Mouse (Mus musculus): ENCODE results near the gene Ms4a12. TPM values are rescaled to one million over a fixed set of nuclear protein-coding genes. Genes with fewer than 3 reads are reported as not detected.

The Ms4a12 gene
- polyA plus RNA-seq, 1 experiment from 2014 or later = not detected

DNA sequence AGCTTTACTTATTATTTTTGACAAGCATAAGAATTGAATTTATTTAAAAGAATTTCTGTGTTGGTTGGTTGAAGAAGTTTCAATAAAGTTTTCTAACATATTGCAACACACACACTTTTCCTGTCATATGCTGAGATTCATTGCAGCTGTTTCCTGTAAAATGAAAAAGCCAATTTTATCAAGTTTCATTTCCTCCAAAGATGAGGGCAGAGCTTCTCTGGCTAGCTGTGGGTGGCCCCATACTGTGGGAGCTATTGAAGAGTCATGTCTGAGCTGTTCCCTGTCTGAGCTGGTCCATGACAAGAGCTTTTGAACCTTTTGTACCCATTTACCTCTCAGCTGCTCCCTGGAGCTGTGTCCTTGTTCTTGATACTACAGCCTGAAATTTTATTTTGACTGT is 12.0 kb upstream of the Ms4a12 start:
- Histone ChIP-seq H3K4me3 (ENCODE audit: low read length) (no peak overlapping the region), H3K27ac (ENCODE audit: low read depth, low read length) (no peak overlapping the region), H3K9ac (ENCODE audit: low read depth, low read length) (no peak overlapping the region), H3K9me3 (ENCODE audit: control insufficient read depth, low read length) (no peaks in the 10 kb centered on the region), H3K4me1 (ENCODE audit: control insufficient read depth, insufficient read depth, low read length) (no peaks in the 10 kb centered on the region), H3K36me3 (ENCODE audit: control insufficient read depth, insufficient read depth, low read length) (no peaks in the 10 kb centered on the region), H3K27me3 (ENCODE audit: control insufficient read depth, insufficient read depth, low read length) (no peaks in the 10 kb centered on the region), H3K4me2 (replicated peaks; ENCODE audit: low read depth, low read length) (no peak overlapping the region)
- ATAC-seq (ENCODE audit: low FRiP score, low TSS enrichment) = no peak

DNA sequence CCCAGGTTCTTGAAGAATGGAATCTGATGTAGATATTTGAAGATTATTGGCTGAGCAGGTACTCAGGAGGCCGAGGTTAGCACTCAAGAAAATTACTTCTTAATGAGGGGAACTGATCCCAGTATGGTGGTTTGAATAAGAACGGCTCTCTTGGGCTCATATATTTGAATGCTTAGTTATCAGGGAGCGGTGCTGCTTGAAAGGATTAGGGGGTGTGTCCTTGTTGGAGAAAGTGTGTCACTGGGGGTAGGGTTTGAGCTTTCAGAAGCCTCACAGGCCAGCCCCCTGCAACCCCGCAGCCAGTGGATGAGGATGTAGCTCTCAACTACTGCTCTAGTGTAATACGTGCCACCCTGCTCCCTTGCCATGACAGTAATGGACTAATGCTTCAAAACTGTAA is 10.3 kb upstream of the Ms4a12 start:
- Histone ChIP-seq H3K4me2 (replicated peaks; ENCODE audit: low read depth, low read length) (no peak overlapping the region), H3K9me3 (ENCODE audit: control insufficient read depth, low read length) (no peaks in the 10 kb centered on the region), H3K27me3 (ENCODE audit: control insufficient read depth, insufficient read depth, low read length) (no peaks in the 10 kb centered on the region), H3K4me3 (ENCODE audit: low read length) (no peak overlapping the region), H3K27ac (ENCODE audit: low read depth, low read length) (no peak overlapping the region), H3K9ac (ENCODE audit: low read depth, low read length) (no peak overlapping the region), H3K4me1 (ENCODE audit: control insufficient read depth, insufficient read depth, low read length) (no peaks in the 10 kb centered on the region), H3K36me3 (ENCODE audit: control insufficient read depth, insufficient read depth, low read length) (no peaks in the 10 kb centered on the region)
- ATAC-seq (ENCODE audit: low FRiP score, low TSS enrichment) = no peak
- WGBS = 65% methylated on average over 5 of the region's 5 CpGs

DNA sequence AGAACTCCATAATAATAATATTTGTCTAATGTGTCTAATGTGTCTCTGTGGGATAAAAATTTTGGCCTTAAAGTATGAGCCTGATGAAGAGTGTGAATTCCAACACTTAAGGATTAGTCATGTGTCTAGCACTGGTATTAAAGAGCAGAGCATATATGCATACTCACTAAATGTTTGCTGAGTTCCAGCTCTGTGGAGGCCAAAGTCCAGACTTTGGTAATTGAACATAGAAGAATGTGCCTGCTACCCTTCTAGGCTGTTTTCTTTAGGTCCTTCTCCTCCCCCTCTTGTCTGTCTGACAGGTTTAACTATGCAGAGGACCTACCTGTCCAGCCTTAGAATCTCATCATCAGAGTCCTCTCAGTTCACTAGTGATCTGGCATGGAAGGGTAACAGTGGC is 3.6 kb upstream of the Ms4a12 start:
- ATAC-seq (ENCODE audit: low FRiP score, low TSS enrichment) = no peak
- H3K27ac ChIP-seq (ENCODE audit: low read depth, low read length) = no peak overlapping the region
- H3K27me3 ChIP-seq (ENCODE audit: control insufficient read depth, insufficient read depth, low read length) = no peaks in the 10 kb centered on the region
- H3K4me1 ChIP-seq (ENCODE audit: control insufficient read depth, insufficient read depth, low read length) = no peaks in the 10 kb centered on the region
- H3K9me3 ChIP-seq (ENCODE audit: control insufficient read depth, low read length) = no peaks in the 10 kb centered on the region
- no peak overlapping the region for H3K4me3 ChIP-seq (ENCODE audit: low read length)
- H3K9ac ChIP-seq (ENCODE audit: low read depth, low read length) = no peak overlapping the region
- H3K4me2 ChIP-seq (replicated peaks; ENCODE audit: low read depth, low read length) = no peak overlapping the region
- no peaks in the 10 kb centered on the region for H3K36me3 ChIP-seq (ENCODE audit: control insufficient read depth, insufficient read depth, low read length)

DNA sequence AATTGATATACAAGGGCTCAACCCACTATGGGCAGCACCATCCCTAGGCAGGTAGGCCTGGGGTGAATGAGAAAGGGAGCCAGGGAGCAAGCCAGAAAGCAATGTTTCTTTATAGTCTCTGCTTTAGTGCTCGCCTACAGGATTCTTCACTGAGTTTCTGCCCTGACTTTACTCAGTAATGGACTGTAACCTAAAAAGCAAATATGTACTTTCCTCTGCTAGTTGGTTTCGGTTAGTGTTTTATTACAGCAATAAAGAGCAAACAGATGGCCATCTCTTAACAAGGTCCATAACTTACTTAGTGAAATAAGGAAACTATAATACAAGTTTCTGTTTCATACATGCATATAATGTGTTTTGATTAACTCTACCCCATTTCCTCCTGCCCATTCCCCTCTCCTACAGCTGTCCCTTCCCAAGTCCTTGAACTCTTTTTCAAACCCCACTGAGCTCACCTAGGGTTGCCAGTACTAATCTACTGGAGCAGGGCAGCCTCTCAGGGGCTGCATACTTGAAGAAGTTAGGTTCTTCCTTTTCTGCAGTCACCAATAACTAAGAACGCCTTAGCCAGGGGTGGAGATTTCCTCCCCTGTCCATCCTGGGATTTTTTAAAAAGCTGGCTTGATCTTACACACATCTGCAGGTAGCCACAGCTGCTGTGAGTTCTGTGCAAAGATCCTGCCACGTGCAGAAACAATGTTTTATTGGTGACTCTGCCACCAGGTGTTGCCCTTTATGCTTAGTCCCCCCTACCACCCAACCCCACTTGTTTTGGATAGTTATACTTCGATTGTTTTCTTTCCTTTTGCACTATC is 2.9 kb upstream of the Ms4a12 start:
- ATAC-seq (ENCODE audit: low FRiP score, low TSS enrichment) = no peak
- Histone ChIP-seq H3K27me3 (ENCODE audit: control insufficient read depth, insufficient read depth, low read length) (no peaks in the 10 kb centered on the region), H3K4me1 (ENCODE audit: control insufficient read depth, insufficient read depth, low read length) (no peaks in the 10 kb centered on the region), H3K9ac (ENCODE audit: low read depth, low read length) (no peak overlapping the region), H3K4me2 (replicated peaks; ENCODE audit: low read depth, low read length) (no peak overlapping the region), H3K9me3 (ENCODE audit: control insufficient read depth, low read length) (no peaks in the 10 kb centered on the region), H3K36me3 (ENCODE audit: control insufficient read depth, insufficient read depth, low read length) (no peaks in the 10 kb centered on the region), H3K27ac (ENCODE audit: low read depth, low read length) (no peak overlapping the region), H3K4me3 (ENCODE audit: low read length) (no peak overlapping the region)
- 65% methylated on average over 5 of the region's 5 CpGs for WGBS

DNA sequence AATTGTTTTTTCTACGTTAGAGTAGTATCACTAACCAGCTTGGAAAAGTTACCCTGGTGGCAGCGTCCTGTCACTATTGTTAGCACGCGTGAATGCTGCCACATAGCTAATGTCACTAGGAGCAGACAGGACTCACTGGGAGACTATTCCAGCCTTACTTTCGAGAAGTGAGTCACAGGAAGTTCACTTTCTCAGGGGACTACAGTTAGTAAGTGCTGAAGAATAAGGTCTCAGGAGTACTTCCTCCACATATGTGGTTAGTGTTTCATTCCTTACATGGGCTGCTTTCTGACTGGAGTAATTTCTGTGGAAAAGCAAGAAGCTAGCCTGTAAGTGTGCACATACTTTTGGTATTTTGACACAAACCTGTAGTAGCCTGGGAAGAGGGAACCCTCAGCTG is 2.0 kb upstream of the Ms4a12 start:
- H3K27ac ChIP-seq (ENCODE audit: low read depth, low read length) = no peak overlapping the region
- no peaks in the 10 kb centered on the region for H3K36me3 ChIP-seq (ENCODE audit: control insufficient read depth, insufficient read depth, low read length)
- no peaks in the 10 kb centered on the region for H3K4me1 ChIP-seq (ENCODE audit: control insufficient read depth, insufficient read depth, low read length)
- ATAC-seq (ENCODE audit: low FRiP score, low TSS enrichment) = no peak
- 75% methylated on average over 5 of the region's 5 CpGs for WGBS
- no peak overlapping the region for H3K9ac ChIP-seq (ENCODE audit: low read depth, low read length)
- no peaks in the 10 kb centered on the region for H3K9me3 ChIP-seq (ENCODE audit: control insufficient read depth, low read length)
- no peaks in the 10 kb centered on the region for H3K27me3 ChIP-seq (ENCODE audit: control insufficient read depth, insufficient read depth, low read length)
- H3K4me3 ChIP-seq (ENCODE audit: low read length) = no peak overlapping the region
- no peak overlapping the region for H3K4me2 ChIP-seq (replicated peaks; ENCODE audit: low read depth, low read length)

DNA sequence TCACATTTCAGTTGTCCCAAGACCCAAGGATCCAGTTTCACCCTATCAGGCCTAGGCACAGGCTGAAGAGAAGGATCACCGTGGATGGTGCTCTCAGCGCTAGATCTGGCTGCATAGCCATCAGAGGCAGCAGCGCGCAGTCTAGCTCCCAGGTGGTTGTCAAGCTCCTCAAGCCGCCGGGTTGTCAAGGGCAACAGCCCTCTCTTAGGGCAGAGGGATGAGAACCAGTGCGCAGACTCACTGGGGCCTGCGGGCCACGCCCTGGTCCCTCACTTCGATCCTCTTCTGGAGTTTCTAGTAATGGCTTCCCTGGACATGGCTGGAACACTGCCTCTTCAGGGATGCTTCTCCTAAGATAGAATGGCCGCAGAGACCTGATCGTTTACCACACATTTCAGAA is 35.7 kb downstream of the Ms4a12 start, which contains the start of gene Ms4a13:
Ms4a13 (minus strand) TSS at position 192 of the 400 bp plus-strand sequence.
- 67% methylated on average over 12 of the region's 12 CpGs for WGBS
- H3K9ac ChIP-seq (ENCODE audit: low read depth, low read length) = no peak within 1 kb of the TSS
- no peaks in the 10 kb centered on the region for H3K36me3 ChIP-seq (ENCODE audit: control insufficient read depth, insufficient read depth, low read length)
- no peak within 1 kb of the TSS for H3K27ac ChIP-seq (ENCODE audit: low read depth, low read length)
- no peaks in the 10 kb centered on the region for H3K27me3 ChIP-seq (ENCODE audit: control insufficient read depth, insufficient read depth, low read length)
- H3K4me2 ChIP-seq (replicated peaks; ENCODE audit: low read depth, low read length) = no peak within 1 kb of the TSS
- no peaks in the 10 kb centered on the region for H3K9me3 ChIP-seq (ENCODE audit: control insufficient read depth, low read length)
- H3K4me3 ChIP-seq (ENCODE audit: low read length) = no peak within 1 kb of the TSS
- no peaks in the 10 kb centered on the region for H3K4me1 ChIP-seq (ENCODE audit: control insufficient read depth, insufficient read depth, low read length)
- ATAC-seq (ENCODE audit: low FRiP score, low TSS enrichment) = no peak

DNA sequence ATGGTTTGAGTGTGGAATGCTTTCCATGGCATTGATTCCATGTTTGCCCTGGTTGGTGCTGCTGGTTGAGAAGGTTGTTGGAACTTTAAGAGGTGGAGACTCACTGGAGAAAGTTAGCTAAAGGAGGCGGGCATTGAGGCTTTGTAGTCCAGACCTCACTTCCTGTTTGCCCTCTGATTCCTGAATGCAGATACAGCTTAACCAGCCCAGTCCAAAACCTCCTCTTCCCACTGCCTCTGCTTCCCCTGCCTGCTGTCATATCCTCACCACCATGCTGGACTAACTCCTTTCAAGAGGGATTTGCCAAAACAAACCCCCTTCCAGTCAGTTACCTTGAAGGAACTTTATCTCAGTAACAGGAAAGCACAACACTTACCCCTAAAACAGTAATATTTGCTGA is 39.7 kb downstream of the Ms4a12 start:
- no peak for ATAC-seq (ENCODE audit: low FRiP score, low TSS enrichment)
- Histone ChIP-seq H3K27ac (ENCODE audit: low read depth, low read length) (no peak overlapping the region), H3K4me1 (ENCODE audit: control insufficient read depth, insufficient read depth, low read length) (no peaks in the 10 kb centered on the region), H3K27me3 (ENCODE audit: control insufficient read depth, insufficient read depth, low read length) (no peaks in the 10 kb centered on the region), H3K36me3 (ENCODE audit: control insufficient read depth, insufficient read depth, low read length) (no peaks in the 10 kb centered on the region), H3K4me2 (replicated peaks; ENCODE audit: low read depth, low read length) (no peak overlapping the region), H3K9ac (ENCODE audit: low read depth, low read length) (no peak overlapping the region), H3K9me3 (ENCODE audit: control insufficient read depth, low read length) (no peaks in the 10 kb centered on the region), H3K4me3 (ENCODE audit: low read length) (no peak overlapping the region)
- WGBS = 84% methylated on average over 1 of the region's 1 CpGs

DNA sequence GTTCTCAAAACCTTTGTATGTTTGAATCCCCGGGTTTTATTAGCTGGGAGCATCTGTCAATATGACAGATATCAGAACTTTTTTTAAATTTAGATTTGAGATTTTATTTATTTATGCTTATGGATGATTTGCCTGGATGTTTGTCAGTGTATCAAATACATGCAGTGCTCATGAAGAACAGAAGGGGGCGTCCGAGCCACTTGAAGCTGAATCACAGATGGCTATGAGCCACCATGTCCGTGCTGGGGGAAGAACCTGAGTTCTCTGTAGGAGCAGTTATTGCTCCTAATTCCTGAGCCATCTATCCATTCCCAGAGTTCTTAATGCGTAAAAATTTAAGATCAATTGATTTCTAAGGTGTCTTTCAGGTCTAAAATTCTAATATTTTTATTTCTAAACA is 48.1 kb downstream of the Ms4a12 start:
- Histone ChIP-seq H3K27ac (ENCODE audit: low read depth, low read length) (no peak overlapping the region), H3K9ac (ENCODE audit: low read depth, low read length) (no peak overlapping the region), H3K4me2 (replicated peaks; ENCODE audit: low read depth, low read length) (no peak overlapping the region), H3K4me3 (ENCODE audit: low read length) (no peak overlapping the region), H3K4me1 (ENCODE audit: control insufficient read depth, insufficient read depth, low read length) (no peaks in the 10 kb centered on the region), H3K36me3 (ENCODE audit: control insufficient read depth, insufficient read depth, low read length) (no peaks in the 10 kb centered on the region), H3K27me3 (ENCODE audit: control insufficient read depth, insufficient read depth, low read length) (no peaks in the 10 kb centered on the region), H3K9me3 (ENCODE audit: control insufficient read depth, low read length) (no peaks in the 10 kb centered on the region)
- WGBS = 15% methylated on average over 5 of the region's 5 CpGs
- no peak for ATAC-seq (ENCODE audit: low FRiP score, low TSS enrichment)

DNA sequence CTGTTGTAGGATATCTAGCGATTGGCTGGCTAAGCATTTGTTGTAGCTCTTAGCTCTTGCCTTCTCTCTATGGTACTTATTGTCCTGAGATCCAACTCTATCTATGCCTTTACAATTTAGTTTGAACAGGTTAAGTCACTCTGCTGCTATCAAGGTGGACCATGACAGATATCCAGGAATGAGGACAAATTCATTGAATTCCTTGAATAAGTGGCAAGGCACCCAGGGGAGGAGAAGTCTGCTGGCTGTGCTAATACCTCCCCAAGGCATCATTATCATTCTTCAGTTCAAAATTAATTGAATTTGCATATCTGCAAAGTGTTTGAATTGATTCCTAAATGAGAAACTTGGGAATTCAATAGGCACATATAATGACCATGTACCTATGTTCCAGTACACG is 54.8 kb downstream of the Ms4a12 start:
- 74% methylated on average over 2 of the region's 2 CpGs for WGBS

More for the DNA sequence above, 54.8 kb downstream of the Ms4a12 start:
- H3K4me1 ChIP-seq (ENCODE audit: control insufficient read depth, insufficient read depth, low read length) = no peaks in the 10 kb centered on the region
- no peak overlapping the region for H3K4me2 ChIP-seq (replicated peaks; ENCODE audit: low read depth, low read length)
- H3K9ac ChIP-seq (ENCODE audit: low read depth, low read length) = no peak overlapping the region
- H3K36me3 ChIP-seq (ENCODE audit: control insufficient read depth, insufficient read depth, low read length) = no peaks in the 10 kb centered on the region
- no peaks in the 10 kb centered on the region for H3K9me3 ChIP-seq (ENCODE audit: control insufficient read depth, low read length)
- ATAC-seq (ENCODE audit: low FRiP score, low TSS enrichment) = no peak
- no peak overlapping the region for H3K27ac ChIP-seq (ENCODE audit: low read depth, low read length)
- no peaks in the 10 kb centered on the region for H3K27me3 ChIP-seq (ENCODE audit: control insufficient read depth, insufficient read depth, low read length)
- H3K4me3 ChIP-seq (ENCODE audit: low read length) = no peak overlapping the region
